15 mouse cellular contexts compared by ENCODE assay signal in the genomic region with DNA sequence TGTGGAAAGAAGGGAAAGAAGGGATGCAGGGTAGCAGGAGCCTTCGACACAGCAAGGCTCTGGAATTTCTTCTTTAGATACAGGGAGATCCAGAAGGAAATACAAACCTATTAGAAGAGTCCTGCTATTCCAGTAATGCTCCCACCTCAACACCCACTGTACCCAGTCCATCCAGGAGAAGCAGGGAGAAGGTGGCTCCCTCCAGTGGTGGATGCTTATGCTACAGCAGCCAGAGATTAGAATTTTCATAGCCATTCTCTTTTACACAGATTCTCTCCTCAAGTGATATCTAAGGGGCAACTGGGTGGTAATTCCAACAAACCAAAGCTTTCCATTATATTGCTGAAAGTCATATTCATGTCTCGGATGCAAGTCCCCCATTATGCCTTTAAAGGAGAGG.
DNase-seq lines count a peak whose midpoint lies in the region; ATAC-seq and TF ChIP-seq lines count a peak whose summit lies in the region.
"Had no signal": no experiment of that assay in that cellular context is flagged by ENCODE, and none has a peak within 500 bp of the region (broad histone marks: within the 10 kb centered on the region; RNA-seq: fewer than 3 reads in every experiment).

No protein-coding gene starts in this region.

- no peak for TF ChIP-seq POLR2A in cerebellum, adult 2 months (IDR thresholded peaks at IDR 0.05; ENCODE audit: borderline replicate concordance, insufficient read depth, low read length)

- H3K27me3 ChIP-seq in cerebellum, adult 2 months (ENCODE audit: control insufficient read depth, insufficient read depth, low read length): no peaks in the 10 kb centered on the region
- H3K27me3 ChIP-seq in kidney, postnatal 0 days (ENCODE audit: insufficient read depth, low read length): no peaks in the 10 kb centered on the region
- H3K27me3 ChIP-seq in kidney, embryonic 16.5 days (ENCODE audit: insufficient read depth, low read length): no peaks in the 10 kb centered on the region
- H3K27me3 ChIP-seq: limb, embryonic 15.5 days had no signal

- 95% methylated on average over 2 of the region's 2 CpGs for WGBS in cerebellum, adult 2 months
- WGBS in kidney, postnatal 0 days: 94% methylated on average over 2 of the region's 2 CpGs
- 94% methylated on average over 2 of the region's 2 CpGs for WGBS in kidney, embryonic 16.5 days

- no peaks in the 10 kb centered on the region for H3K9me3 ChIP-seq in kidney, postnatal 0 days (replicated peaks; ENCODE audit: low read length)
- H3K9me3 ChIP-seq in kidney, embryonic 16.5 days (ENCODE audit: low read length): no peaks in the 10 kb centered on the region
- H3K9me3 ChIP-seq: limb, embryonic 15.5 days had no signal

- no peak overlapping the region for H3K27ac ChIP-seq in cerebellum, adult 2 months (ENCODE audit: insufficient read depth, low read length)
- no peak overlapping the region for H3K27ac ChIP-seq in kidney, postnatal 0 days
- no peak overlapping the region for H3K27ac ChIP-seq in kidney, embryonic 16.5 days (ENCODE audit: low read length)
- H3K27ac ChIP-seq: limb, embryonic 15.5 days had no signal

- no peak overlapping the region for H3K9ac ChIP-seq in kidney, postnatal 0 days (ENCODE audit: low read depth, low read length)
- no peak overlapping the region for H3K9ac ChIP-seq in kidney, embryonic 16.5 days (replicated peaks; ENCODE audit: low read length)
- H3K9ac ChIP-seq: limb, embryonic 15.5 days had no signal

- no peak overlapping the region for H3K4me3 ChIP-seq in cerebellum, adult 2 months (replicated peaks; ENCODE audit: insufficient read depth, low read depth, low read length)
- H3K4me3 ChIP-seq in kidney, postnatal 0 days (replicated peaks; ENCODE audit: low read depth, low read length): no peak overlapping the region
- no peak overlapping the region for H3K4me3 ChIP-seq in kidney, embryonic 16.5 days (ENCODE audit: low read length)
- H3K4me3 ChIP-seq: limb, embryonic 15.5 days had no signal

- H3K36me3 ChIP-seq in kidney, postnatal 0 days (ENCODE audit: insufficient read depth, low read length): no peaks in the 10 kb centered on the region
- H3K36me3 ChIP-seq in kidney, embryonic 16.5 days (ENCODE audit: insufficient read depth, low read length): no peaks in the 10 kb centered on the region
- H3K36me3 ChIP-seq: G1E; limb, embryonic 15.5 days had no signal

- no peak for DNase-seq in cerebellum, adult 2 months
- no peak for DNase-seq in cerebellum, postnatal 36 days
- no peak for DNase-seq in kidney, postnatal 0 days (ENCODE audit: low spot score)
- DNase-seq in lung, postnatal 10 days: peak; percentile 16
- DNase-seq in lung, postnatal 14 days: no peak
- peak; percentile 30 for DNase-seq in ZHBTc4 (ENCODE audit: low read depth, low spot score)
- DNase-seq in yolk sac, embryonic 10.5 days (ENCODE audit: low spot score): no peak
- DNase-seq: cerebellum, adult 11 months; heart, postnatal 4 days; thymus, adult 18-20 months had no signal

- 0 out of 2 replicates have a peak, but pooled peaks have one; percentile 11 for TF ChIP-seq CTCF in cerebellum, adult 2 months (IDR thresholded peaks at IDR 0.05; ENCODE audit: borderline replicate concordance, insufficient read depth, low read depth, low read length)
- TF ChIP-seq CTCF in kidney, postnatal 0 days (IDR thresholded peaks at IDR 0.05; ENCODE audit: low read depth): peak; percentile 59

- H3K4me1 ChIP-seq in cerebellum, adult 2 months (ENCODE audit: control insufficient read depth, insufficient read depth, low read length): no peaks in the 10 kb centered on the region
- no peaks in the 10 kb centered on the region for H3K4me1 ChIP-seq in kidney, postnatal 0 days (replicated peaks; ENCODE audit: insufficient read depth, low read length)
- peaks cover 8% of the 10 kb centered on the region for H3K4me1 ChIP-seq in kidney, embryonic 16.5 days (ENCODE audit: insufficient read depth, low read length)

- ATAC-seq in kidney, postnatal 0 days (replicated peaks; ENCODE audit: low FRiP score, low read depth): no peak
- ATAC-seq in kidney, embryonic 16.5 days (ENCODE audit: low FRiP score, low TSS enrichment): no peak
- ATAC-seq: forebrain, embryonic 14.5 days had no signal

- no peak overlapping the region for H3K4me2 ChIP-seq in kidney, postnatal 0 days (ENCODE audit: low read length)
- no peak overlapping the region for H3K4me2 ChIP-seq in kidney, embryonic 16.5 days (replicated peaks; ENCODE audit: low read depth, low read length)
- H3K4me2 ChIP-seq: heart, embryonic 11.5 days; limb, embryonic 15.5 days had no signal

Comparison
In these comparisons a context has a peak if more than half of its experiments do, and no peak if none do; other contexts are left out.
1. DNase-seq: peak in lung, postnatal 10 days (single experiment) and ZHBTc4 (single experiment); none in cerebellum, adult 2 months (0 of 2), cerebellum, postnatal 36 days (0 of 2), kidney, postnatal 0 days (single experiment), lung, postnatal 14 days (single experiment) and yolk sac, embryonic 10.5 days (single experiment).